Mouse (Mus musculus): ENCODE results near the gene Brdt.

Brdt gene

DNA sequence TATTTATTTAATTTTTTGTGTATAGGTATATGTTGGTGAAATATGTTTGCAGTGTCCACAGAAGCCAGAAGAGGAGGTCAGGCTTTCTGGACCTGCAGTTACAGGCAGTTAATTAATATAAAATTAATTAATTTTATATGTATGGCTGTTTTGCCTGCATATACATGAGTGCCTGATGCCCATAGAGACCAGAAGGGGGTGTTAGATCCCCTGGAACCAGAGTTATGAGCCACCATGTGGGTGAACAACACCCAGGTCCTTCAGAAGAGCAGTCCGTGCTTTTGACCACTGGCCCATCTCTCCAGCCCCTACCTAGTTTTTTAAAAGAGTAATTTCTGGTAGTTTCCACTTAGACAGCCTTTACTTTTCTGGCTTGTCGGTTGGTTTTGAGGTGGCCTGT is 81.3 kb downstream of the Brdt start:
- DNase-seq (ENCODE audit: low spot score) = no peak

DNA sequence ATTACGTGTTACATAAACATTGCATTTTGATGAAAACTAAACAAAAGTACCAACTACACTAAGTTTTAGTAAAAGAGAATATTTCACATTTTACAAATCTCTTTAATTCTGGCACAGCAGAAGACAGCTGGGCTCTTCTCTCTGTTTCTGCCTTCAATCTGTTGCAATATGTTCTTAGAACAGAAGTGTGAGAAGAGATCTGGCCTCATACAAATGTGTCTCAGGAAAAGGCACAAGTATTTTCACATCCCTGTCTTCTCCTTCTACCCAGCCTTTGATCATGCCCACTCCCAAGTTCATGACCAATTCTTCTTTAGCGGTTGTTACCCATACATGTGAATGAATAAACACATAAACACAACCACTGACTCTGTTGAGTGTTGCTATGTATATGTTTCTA is 84.1 kb downstream of the Brdt start:
- no peak for DNase-seq (ENCODE audit: low spot score)

GRCm38 (mm10) chr5:107421676-107422075 is 90.7 kb downstream of the Brdt start:
- no peak for DNase-seq (ENCODE audit: low spot score)

- DNase-seq (ENCODE audit: low spot score) = no peak
Observed at GRCm38 (mm10) chr5:107431249-107431648, 100.3 kb downstream of the Brdt start, which contains the start of gene Lpcat2b. Gene Lpcat2b (plus strand): TSS chr5:107431549.

- DNase-seq (ENCODE audit: low spot score) = no peak
Observed at GRCm38 (mm10) chr5:107434001-107434400, 103.0 kb downstream of the Brdt start.

DNA sequence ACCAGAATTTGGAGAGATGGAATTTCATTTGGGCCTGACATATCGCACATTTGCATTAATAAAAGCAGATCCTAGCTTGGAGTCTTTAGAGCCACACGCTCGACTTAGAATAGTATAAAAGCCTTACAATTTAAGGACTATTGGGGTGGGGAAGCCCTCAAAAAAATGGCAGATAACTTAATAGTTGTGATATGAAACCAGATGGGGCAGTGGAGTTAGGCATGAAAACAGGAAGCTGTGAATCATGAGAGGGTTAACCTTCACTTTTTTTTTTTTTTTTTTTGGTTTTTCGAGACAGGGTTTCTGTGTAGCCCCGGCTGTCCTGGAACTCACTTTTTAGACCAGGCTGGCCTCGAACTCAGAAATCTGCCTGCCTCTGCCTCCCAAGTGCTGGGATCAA is 105.2 kb downstream of the Brdt start:
- no peak for DNase-seq (ENCODE audit: low spot score)

All from ovary, adult 18-20 months (tissue).